Mouse (Mus musculus) heart, adult 11 months (tissue): ENCODE measurements around the gene Nelfcd.

Experiments used
- DNase-seq: peaks from one replicate; pipeline ENCODE4 v3.0.0; 2022

Nelfcd gene

GRCm38 (mm10) chr2:174415731-174416310, at the start of gene Nelfcd:
Nelfcd (plus strand) TSS chr2:174415804.
- peak; percentile 99 for DNase-seq

DNA sequence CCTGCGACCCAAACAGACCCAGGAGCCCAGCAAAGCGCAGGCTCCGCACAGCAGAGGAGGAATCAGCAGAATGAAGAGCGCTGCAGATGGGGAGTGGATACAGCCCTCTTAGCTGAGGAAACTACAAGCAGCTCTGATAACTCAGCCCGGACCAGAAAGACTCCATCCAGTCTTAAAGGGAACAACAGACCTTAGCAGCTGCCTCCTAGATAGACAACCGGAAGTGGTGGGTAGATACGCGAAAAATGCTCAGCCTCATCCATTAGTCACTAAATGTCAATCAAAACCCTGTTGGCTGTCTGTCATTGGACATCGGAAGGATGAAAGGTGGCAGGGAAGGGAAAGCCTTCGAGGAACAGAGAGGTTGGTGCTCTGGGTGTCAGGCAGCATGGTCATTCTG, 49.0 kb upstream of the Nelfcd start:
- no peak for DNase-seq

GRCm38 (mm10) chr2:174381021-174381420, 34.6 kb upstream of the Nelfcd start:
- DNase-seq, result no peak

DNA sequence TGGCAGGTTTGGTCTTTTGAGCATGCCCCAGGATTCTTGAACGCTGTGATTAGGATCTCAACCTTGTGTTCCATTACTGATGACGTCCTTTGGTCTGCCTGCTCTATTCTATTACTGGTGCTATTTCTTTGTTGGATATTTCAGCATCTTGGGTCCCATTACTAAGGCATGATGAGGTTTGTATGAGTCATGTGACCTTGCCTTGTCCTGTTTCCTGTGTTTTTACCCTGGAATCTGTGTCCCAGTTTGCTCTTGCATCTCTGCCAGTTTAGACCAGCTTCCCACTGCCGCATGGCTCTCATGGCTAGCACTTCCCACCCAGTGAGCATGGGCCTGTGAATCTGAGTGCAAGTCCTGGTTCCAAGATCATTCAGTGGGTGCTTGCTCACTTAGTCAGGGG, 23.7 kb upstream of the Nelfcd start:
- peak; percentile 52 for DNase-seq

DNA sequence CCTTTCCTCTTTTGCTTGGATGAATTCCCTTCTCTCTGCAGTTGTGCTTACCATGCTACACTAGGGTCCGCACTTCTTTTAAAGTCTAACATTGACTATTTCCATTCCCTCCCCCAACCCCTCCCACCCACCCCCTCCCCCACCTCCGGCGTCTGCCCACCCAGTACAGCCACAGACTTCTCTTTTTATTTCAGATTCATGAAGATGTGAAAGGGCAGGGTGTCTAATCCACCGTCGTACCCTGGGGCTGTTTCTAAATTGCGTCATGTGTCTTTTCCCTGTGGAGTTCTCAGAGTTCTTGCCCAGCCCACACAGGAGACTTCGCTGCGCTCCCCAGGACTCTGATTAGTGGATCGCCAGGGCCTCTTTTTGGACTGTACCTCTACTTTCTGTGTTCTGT, 23.1 kb upstream of the Nelfcd start:
- DNase-seq, result peak; percentile 59

DNA sequence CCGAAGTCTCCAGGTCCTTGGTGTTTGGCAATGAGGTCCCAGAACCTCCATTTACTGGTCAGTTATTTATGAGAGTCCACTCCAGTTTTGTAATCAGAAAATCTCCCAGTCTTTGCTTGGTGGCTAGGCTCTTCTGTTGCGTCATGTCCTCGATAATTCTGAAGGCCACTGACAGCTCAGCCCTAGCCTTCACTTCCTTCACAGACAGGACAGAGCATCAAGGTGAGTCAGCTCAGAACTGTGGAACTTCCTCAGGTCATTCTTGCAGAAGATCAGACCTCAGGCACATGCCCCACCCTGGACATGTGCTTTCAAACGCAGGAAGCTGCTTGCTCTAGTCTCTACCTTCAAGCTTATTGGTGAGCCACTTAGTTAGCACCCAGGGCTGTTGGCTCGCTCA, 22.2 kb upstream of the Nelfcd start:
- peak; percentile 76 for DNase-seq

DNA sequence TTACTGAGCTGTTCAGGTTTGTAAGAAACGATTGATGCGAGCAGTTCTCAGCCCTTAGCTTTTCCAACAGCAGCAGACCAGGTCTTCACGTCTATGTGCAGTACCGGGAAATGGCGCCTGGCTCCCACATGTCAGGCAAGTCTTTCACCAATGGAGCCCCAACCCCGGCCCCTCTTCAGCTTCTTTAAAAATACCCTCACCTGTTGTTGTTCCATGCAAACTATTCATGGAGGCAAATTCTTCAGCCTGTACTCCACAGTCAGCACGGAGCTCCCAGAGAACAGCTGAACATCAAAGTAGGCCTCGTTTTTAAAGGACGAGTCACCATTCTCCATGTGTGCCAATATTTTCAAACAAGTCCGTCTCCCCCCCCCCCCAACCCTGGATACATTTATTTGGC, 19.0 kb upstream of the Nelfcd start:
- DNase-seq, result peak; percentile 63

- DNase-seq, result peak; percentile 4
These were observed 18.5 kb upstream of the Nelfcd start for GRCm38 (mm10) chr2:174397065-174397464.

DNA sequence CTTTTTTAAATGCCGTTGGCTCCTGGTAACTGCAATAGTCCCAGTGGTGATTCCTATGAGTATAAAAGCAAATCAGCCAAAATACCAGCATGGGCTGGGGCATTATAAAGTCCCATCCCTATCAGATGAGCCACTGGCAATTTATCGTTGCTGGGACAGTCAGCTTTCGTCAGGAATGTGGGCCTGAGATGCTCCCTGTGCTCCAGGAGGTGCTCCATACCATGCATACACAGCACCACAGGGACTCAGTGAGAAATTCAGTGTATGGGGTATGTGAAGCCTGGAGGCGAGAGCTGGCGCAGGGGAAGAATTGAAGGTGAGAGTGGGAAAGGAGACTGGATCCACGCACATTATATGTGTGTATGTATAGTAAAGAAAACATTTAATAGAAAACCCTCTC, 17.7 kb upstream of the Nelfcd start:
- DNase-seq, result peak; percentile 71

- DNase-seq, result peak; percentile 85
These were observed 15.2 kb upstream of the Nelfcd start for GRCm38 (mm10) chr2:174400396-174400795.

GRCm38 (mm10) chr2:174410222-174410621, 5.4 kb upstream of the Nelfcd start:
- no peak for DNase-seq

GRCm38 (mm10) chr2:174413127-174413526, 2.5 kb upstream of the Nelfcd start:
- peak; percentile 75 for DNase-seq

GRCm38 (mm10) chr2:174415001-174415730, 438 bp upstream of the Nelfcd start:
- peak; percentile 84 for DNase-seq

DNA sequence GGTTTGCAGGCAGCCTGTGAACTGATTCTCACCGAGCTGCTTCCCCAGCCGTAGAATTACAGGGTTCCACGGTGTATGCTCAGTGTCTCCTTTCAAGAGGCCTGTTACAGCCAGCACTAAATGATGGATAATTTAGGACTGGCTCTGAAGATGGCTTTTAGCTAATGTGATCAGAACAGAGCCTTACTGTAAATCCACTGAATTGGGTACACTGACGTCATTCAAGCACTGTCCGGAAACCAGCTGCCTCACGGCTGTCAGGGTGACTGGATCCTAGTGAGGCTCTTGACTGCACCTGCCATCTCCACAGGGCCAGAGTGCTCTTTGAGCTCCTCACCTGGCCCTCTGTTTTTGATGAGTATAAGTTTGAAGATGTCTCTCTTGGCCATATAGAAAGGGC, 5.5 kb downstream of the Nelfcd start:
- peak; percentile 76 for DNase-seq

DNA sequence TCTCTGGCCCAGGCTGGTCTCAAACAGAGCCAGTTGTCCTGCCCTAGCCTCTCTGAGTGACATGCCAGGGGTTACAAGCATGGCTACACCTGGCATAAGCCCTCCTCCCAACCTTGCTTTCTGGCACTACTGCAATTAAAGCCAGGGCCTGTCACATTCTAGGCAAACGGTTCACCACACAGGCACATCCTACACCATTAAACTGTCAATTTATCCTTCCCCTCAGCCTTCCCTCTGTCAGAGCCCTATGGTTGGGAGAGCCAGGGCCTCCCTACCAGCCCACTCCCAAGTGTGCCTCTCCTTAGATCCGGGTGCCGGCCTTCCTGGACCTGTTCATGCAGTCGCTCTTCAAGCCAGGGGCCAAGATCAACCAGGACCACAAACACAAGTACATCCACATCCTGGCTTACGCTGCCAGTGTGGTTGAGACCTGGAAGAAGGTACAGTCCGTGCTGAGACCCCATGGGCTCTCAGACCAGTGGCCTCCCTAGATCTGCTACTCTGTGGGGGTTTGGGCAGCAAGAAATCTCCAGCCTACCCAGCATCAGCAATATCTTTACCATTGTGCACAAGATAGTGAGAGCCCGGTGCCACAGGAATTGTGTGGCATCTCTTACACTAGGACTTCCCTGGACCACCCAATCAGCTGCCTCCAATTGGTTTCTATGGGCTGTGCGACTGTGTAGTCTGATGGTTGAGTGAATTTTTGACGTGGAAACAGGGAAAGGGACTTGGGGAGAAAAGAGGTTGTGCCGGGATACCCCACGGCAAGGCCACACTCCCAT, 8.9 kb downstream of the Nelfcd start:
- peak; percentile 87 for DNase-seq

DNA sequence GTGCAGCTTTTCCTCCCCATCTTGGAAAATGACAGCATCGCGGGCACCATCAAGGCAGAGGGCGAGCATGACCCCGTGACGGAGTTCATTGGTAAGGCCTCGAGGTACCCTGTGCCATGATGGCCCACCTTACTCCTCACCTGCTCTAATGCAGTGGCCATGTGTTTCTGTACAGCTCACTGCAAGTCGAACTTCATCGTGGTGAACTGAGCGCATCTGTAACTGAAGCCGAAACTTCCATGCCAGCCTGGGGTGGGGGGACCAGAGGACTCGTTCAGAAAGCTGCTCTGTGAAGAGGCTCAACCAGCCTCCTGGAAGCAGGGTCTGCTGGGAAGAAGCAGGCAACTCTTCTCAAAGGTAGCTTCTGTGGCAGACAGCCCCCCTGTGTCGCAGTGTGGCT, 11.3 kb downstream of the Nelfcd start:
- DNase-seq, result peak; percentile 87

DNA sequence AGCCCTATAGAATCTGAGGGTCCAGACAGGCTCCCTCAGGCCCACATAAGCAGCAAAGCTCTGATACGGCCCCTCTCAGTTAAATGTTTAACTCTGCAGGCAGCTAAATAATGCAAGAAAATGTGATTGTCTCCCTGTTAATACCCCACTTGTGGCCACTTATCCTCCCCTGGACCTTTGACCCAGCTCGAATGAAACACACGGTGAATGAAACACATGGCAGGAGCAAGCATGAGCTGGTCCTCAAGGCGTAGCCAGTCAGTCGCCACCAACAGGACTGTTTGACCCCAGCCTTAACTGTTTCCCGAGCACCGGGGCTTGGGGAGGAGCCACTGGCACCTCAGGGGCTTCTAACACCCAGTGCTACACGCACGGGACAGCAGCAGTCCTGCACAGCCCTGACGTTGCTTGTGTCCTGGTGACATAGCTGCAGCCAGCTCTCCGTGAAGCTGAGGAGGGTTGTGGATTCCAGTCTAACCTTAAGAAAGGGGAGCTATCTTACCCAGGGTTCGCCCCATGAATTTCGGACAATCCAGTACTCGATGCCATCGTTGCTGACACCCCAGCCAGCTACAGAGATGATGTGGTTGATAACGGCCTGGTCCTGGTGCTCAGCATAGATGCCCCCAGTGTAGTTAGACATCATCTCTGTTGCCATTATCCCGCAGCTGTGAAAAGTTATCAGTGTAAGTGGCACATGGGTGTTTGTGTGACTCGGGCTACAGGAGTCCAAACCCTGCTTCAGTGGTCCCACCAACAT, 12.7 kb downstream of the Nelfcd start:
- peak; percentile 81 for DNase-seq

- no peak for DNase-seq
These were observed 13.5 kb downstream of the Nelfcd start for GRCm38 (mm10) chr2:174428996-174429591.

- peak; percentile 83 for DNase-seq
These were observed 19.3 kb downstream of the Nelfcd start for GRCm38 (mm10) chr2:174434943-174435342.

DNA sequence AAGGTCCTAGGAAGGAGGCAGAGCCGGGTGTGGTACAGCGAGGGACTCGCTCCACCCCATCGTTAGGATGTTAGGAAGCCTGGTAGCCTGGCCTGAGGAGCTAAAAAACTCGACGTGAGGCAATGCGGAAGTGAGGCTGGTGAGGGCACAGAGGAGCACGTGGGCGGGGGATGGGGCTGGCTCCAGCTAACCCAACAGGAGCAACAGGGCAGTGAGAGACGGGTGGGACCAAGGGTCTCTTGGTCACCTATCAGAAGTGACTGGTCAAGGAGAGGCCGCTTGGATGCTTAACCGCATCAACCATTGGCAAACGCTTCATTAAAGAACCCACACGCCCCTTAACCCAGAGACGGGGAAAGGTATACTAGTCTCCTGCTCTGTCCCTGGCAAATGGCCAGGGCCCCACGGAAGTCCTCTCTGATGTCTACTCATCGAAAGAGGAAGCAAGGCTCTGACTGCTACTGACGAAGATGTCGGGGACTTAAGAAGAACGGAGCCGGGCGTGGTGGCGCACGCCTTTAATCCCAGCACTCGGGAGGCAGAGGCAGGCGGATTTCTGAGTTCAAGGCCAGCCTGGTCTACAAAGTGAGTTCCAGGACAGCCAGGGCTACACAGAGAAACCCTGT, 20.6 kb downstream of the Nelfcd start:
- peak; percentile 96 for DNase-seq

DNA sequence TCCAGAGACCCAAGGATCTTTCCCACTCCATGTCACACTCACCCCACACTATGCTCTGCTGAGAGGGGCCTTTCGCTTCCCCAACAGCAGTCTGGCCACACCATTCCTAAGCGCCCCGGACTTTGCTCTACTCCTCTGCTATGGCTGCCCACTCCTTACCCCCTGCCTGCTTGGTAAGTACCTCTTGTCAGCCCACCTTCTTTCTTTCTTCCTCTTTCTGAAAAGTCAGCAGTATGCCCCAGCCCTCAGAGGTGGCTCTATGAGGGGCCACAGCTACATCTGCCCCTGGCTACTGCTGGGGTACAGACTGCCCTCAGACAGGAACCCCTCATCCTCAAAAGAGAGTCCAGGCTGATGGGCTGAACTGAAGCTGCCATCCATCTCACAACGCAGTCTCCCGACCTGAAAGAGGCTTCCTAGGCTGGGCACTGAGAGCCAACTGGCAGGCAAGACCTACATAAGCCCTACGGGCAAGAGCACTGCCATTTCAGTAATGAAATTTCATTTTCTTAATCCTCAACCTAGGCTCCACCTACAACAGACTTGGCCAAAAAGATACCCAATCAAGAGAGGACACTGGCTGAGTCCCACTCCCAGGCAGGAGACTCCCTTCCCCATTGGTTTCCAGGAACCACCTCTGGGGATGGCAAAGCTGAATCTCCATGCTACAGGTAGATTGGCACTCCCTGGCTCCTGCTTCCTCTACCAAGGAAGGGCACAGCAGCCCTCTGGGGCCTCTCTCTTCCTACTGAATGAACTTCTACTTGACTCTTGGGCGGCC, 21.5 kb downstream of the Nelfcd start:
- DNase-seq, result peak; percentile 86

GRCm38 (mm10) chr2:174437697-174437982, 22.0 kb downstream of the Nelfcd start:
- peak; percentile 97 for DNase-seq
